Mouse (Mus musculus): ENCODE data around the gene Tjp2. TPM values are rescaled to one million over a fixed set of nuclear protein-coding genes. Genes with fewer than 3 reads are reported as not detected.

The Tjp2 gene
- polyA plus RNA-seq, 1 experiment from 2014 or later, result 4.1 TPM

GRCm38 (mm10) chr19:24225305-24225696, 471 bp upstream of the Tjp2 start:
- H3K9me3 ChIP-seq (ENCODE audit: low read length), result no peaks in the 10 kb centered on the region
- peaks cover 14% of the 10 kb centered on the region for H3K27me3 ChIP-seq (ENCODE audit: insufficient read depth, low read length)
- peak overlapping the region; percentile 93 for H3K27ac ChIP-seq (ENCODE audit: low read depth)
- peaks cover 3% of the 10 kb centered on the region; the same call in 1 of the 2 replicates for H3K4me1 ChIP-seq (ENCODE audit: insufficient read depth)
- TF ChIP-seq EP300 (IDR thresholded peaks at IDR 0.05; ENCODE audit: low read depth) (0 out of 2 replicates have a peak, but pooled peaks have one; percentile 5), CTCF (IDR thresholded peaks at IDR 0.05; ENCODE audit: low read depth) (no peak)
- DNase-seq (peak; percentile 36), ATAC-seq (peak; percentile 70)
- WGBS (ENCODE audit: insufficient replicate concordance), result 2% methylated on average over 17 of the region's 17 CpGs
- H3K4me3 ChIP-seq (ENCODE audit: low read depth, low read length), result peak overlapping the region; percentile 64
- peak overlapping the region; percentile 74 for H3K4me2 ChIP-seq (ENCODE audit: low read depth, low read length)
- H3K9ac ChIP-seq (replicated peaks), result peak overlapping the region; percentile 71; the same call in 1 of the 2 replicates
- H3K36me3 ChIP-seq (replicated peaks; ENCODE audit: insufficient read depth, low read length), result no peaks in the 10 kb centered on the region

- peak; percentile 15 for DNase-seq
- peak overlapping the region; percentile 64 for H3K4me3 ChIP-seq (ENCODE audit: low read depth, low read length)
- no peak for ATAC-seq
These were observed 979 bp downstream of the Tjp2 start for GRCm38 (mm10) chr19:24223851-24224251.

GRCm38 (mm10) chr19:24221455-24221854, 3.4 kb downstream of the Tjp2 start:
- DNase-seq, result no peak
- Histone ChIP-seq H3K9ac (replicated peaks) (no peak overlapping the region), H3K9me3 (ENCODE audit: low read length) (no peaks in the 10 kb centered on the region), H3K4me1 (ENCODE audit: insufficient read depth) (peaks cover 3% of the 10 kb centered on the region; the same call in 1 of the 2 replicates), H3K4me2 (ENCODE audit: low read depth, low read length) (no peak overlapping the region), H3K4me3 (ENCODE audit: low read depth, low read length) (no peak overlapping the region), H3K36me3 (replicated peaks; ENCODE audit: insufficient read depth, low read length) (no peaks in the 10 kb centered on the region), H3K27ac (ENCODE audit: low read depth) (no peak overlapping the region), H3K27me3 (ENCODE audit: insufficient read depth, low read length) (peaks cover 14% of the 10 kb centered on the region)
- TF ChIP-seq CTCF (IDR thresholded peaks at IDR 0.05; ENCODE audit: low read depth) (no peak), EP300 (IDR thresholded peaks at IDR 0.05; ENCODE audit: low read depth) (no peak)
- 70% methylated on average over 4 of the region's 4 CpGs for WGBS (ENCODE audit: insufficient replicate concordance)
- ATAC-seq, result no peak

More at GRCm38 (mm10) chr19:24223851-24224251, 979 bp downstream of the Tjp2 start:
- H3K4me2 ChIP-seq (ENCODE audit: low read depth, low read length), result peak overlapping the region; percentile 74
- H3K27ac ChIP-seq (ENCODE audit: low read depth), result peak overlapping the region; percentile 93
- no peak for TF ChIP-seq EP300 (IDR thresholded peaks at IDR 0.05; ENCODE audit: low read depth)
- no peak for TF ChIP-seq CTCF (IDR thresholded peaks at IDR 0.05; ENCODE audit: low read depth)
- 35% methylated on average over 11 of the region's 11 CpGs for WGBS (ENCODE audit: insufficient replicate concordance)
- H3K9ac ChIP-seq (replicated peaks), result peak overlapping the region; percentile 71
- no peaks in the 10 kb centered on the region for H3K9me3 ChIP-seq (ENCODE audit: low read length)
- peaks cover 3% of the 10 kb centered on the region; the same call in 1 of the 2 replicates for H3K4me1 ChIP-seq (ENCODE audit: insufficient read depth)
- H3K36me3 ChIP-seq (replicated peaks; ENCODE audit: insufficient read depth, low read length), result no peaks in the 10 kb centered on the region
- H3K27me3 ChIP-seq (ENCODE audit: insufficient read depth, low read length), result peaks cover 14% of the 10 kb centered on the region

- Histone ChIP-seq H3K9me3 (ENCODE audit: low read length) (no peaks in the 10 kb centered on the region), H3K4me2 (ENCODE audit: low read depth, low read length) (no peak overlapping the region), H3K27ac (ENCODE audit: low read depth) (no peak overlapping the region), H3K27me3 (ENCODE audit: insufficient read depth, low read length) (peaks cover 14% of the 10 kb centered on the region), H3K9ac (replicated peaks) (no peak overlapping the region), H3K4me1 (ENCODE audit: insufficient read depth) (peaks cover 3% of the 10 kb centered on the region; the same call in 1 of the 2 replicates), H3K4me3 (ENCODE audit: low read depth, low read length) (no peak overlapping the region), H3K36me3 (replicated peaks; ENCODE audit: insufficient read depth, low read length) (no peaks in the 10 kb centered on the region)
- ATAC-seq, result no peak
- WGBS (ENCODE audit: insufficient replicate concordance), result 43% methylated on average over 14 of the region's 14 CpGs
- TF ChIP-seq EP300 (IDR thresholded peaks at IDR 0.05; ENCODE audit: low read depth), result no peak
- no peak for DNase-seq
These were observed 3.9 kb downstream of the Tjp2 start for GRCm38 (mm10) chr19:24220795-24221445.

- 0 out of 2 replicates have a peak, but pooled peaks cover 3% of the 10 kb centered on the region for H3K27me3 ChIP-seq (ENCODE audit: insufficient read depth, low read length)
- H3K36me3 ChIP-seq (replicated peaks; ENCODE audit: insufficient read depth, low read length), result no peaks in the 10 kb centered on the region
- no peak for DNase-seq
- TF ChIP-seq CTCF (IDR thresholded peaks at IDR 0.05; ENCODE audit: low read depth) (no peak), EP300 (IDR thresholded peaks at IDR 0.05; ENCODE audit: low read depth) (no peak)
- 78% methylated on average over 9 of the region's 9 CpGs for WGBS (ENCODE audit: insufficient replicate concordance)
- H3K4me1 ChIP-seq (ENCODE audit: insufficient read depth), result peaks cover 3% of the 10 kb centered on the region; the same call in 1 of the 2 replicates
- H3K4me3 ChIP-seq (ENCODE audit: low read depth, low read length), result no peak overlapping the region
- no peak overlapping the region for H3K27ac ChIP-seq (ENCODE audit: low read depth)
- no peak overlapping the region for H3K4me2 ChIP-seq (ENCODE audit: low read depth, low read length)
- H3K9ac ChIP-seq (replicated peaks), result no peak overlapping the region
- ATAC-seq, result no peak
- no peaks in the 10 kb centered on the region for H3K9me3 ChIP-seq (ENCODE audit: low read length)
These were observed 5.8 kb downstream of the Tjp2 start for GRCm38 (mm10) chr19:24219011-24219410.

GRCm38 (mm10) chr19:24218291-24218690, 6.5 kb downstream of the Tjp2 start:
- Histone ChIP-seq H3K27me3 (ENCODE audit: insufficient read depth, low read length) (no peaks in the 10 kb centered on the region), H3K27ac (ENCODE audit: low read depth) (no peak overlapping the region), H3K9me3 (ENCODE audit: low read length) (no peaks in the 10 kb centered on the region), H3K9ac (replicated peaks) (no peak overlapping the region), H3K4me1 (ENCODE audit: insufficient read depth) (peaks cover 1% of the 10 kb centered on the region; the same call in 1 of the 2 replicates), H3K4me3 (ENCODE audit: low read depth, low read length) (no peak overlapping the region), H3K4me2 (ENCODE audit: low read depth, low read length) (no peak overlapping the region), H3K36me3 (replicated peaks; ENCODE audit: insufficient read depth, low read length) (no peaks in the 10 kb centered on the region)
- no peak for TF ChIP-seq EP300 (IDR thresholded peaks at IDR 0.05; ENCODE audit: low read depth)
- TF ChIP-seq CTCF (IDR thresholded peaks at IDR 0.05; ENCODE audit: low read depth), result peak; percentile 55
- WGBS (ENCODE audit: insufficient replicate concordance), result 31% methylated on average over 2 of the region's 2 CpGs
- no peak for DNase-seq
- no peak for ATAC-seq
